Mouse (Mus musculus) embryo, embryonic 9.5 days (tissue): ENCODE measurements at regions not wholly inside any gene's neighbourhood (a gene's known extent, or its start where the extent isn't known, plus 50 kb on each side); places are given as distances from the start of the nearest gene placed in this dataset.

ENCODE experiments used
- DNase-seq: peaks from one replicate; pipeline ENCODE4 v3.0.0-alpha.2; 2017; ENCODE audit errors: extremely low spot score

GRCm38 (mm10) chr15:36945309-36945708, 62.3 kb downstream of the Zfp706 start:
- no peak for DNase-seq

- peak; percentile 14 for DNase-seq
Measured at GRCm38 (mm10) chr15:36944556-36945171, 62.9 kb downstream of the Zfp706 start.

- DNase-seq: no peak
Measured at GRCm38 (mm10) chr15:36943492-36944112, 64.0 kb downstream of the Zfp706 start.

GRCm38 (mm10) chr15:36942261-36942660, 65.3 kb downstream of the Zfp706 start:
- no peak for DNase-seq

- no peak for DNase-seq
Measured at GRCm38 (mm10) chr15:36941741-36942140, 65.8 kb downstream of the Zfp706 start.

- DNase-seq: no peak
Measured at GRCm38 (mm10) chr15:36939608-36940007, 68.0 kb downstream of the Zfp706 start.

- no peak for DNase-seq
Measured at GRCm38 (mm10) chr15:36939153-36939552, 68.4 kb downstream of the Zfp706 start.

GRCm38 (mm10) chr15:36938511-36939150, 68.9 kb downstream of the Zfp706 start:
- peak; percentile 86 for DNase-seq

GRCm38 (mm10) chr15:36937757-36938498, 69.6 kb downstream of the Zfp706 start:
- DNase-seq: no peak

- no peak for DNase-seq
Measured at GRCm38 (mm10) chr15:36937067-36937657, 70.4 kb downstream of the Zfp706 start.

GRCm38 (mm10) chr15:36934801-36935200, 72.8 kb downstream of the Zfp706 start:
- no peak for DNase-seq

GRCm38 (mm10) chr15:36933581-36933991, 74.0 kb downstream of the Zfp706 start:
- DNase-seq: no peak

GRCm38 (mm10) chr15:36931460-36931859, 76.1 kb downstream of the Zfp706 start:
- no peak for DNase-seq

- DNase-seq: no peak
Measured at GRCm38 (mm10) chr15:36930433-36930832, 77.1 kb downstream of the Zfp706 start.

- DNase-seq: no peak
Measured at GRCm38 (mm10) chr15:36929786-36930185, 77.8 kb downstream of the Zfp706 start.

- DNase-seq: no peak
Measured at GRCm38 (mm10) chr15:36929088-36929487, 78.5 kb downstream of the Zfp706 start.

- no peak for DNase-seq
Measured at GRCm38 (mm10) chr15:36928678-36929077, 78.9 kb downstream of the Zfp706 start.

- no peak for DNase-seq
Measured at GRCm38 (mm10) chr15:36927436-36927835, 80.1 kb downstream of the Zfp706 start.

GRCm38 (mm10) chr15:36924171-36924570, 83.4 kb downstream of the Zfp706 start:
- no peak for DNase-seq

GRCm38 (mm10) chr15:36921384-36921783, 86.2 kb downstream of the Zfp706 start:
- DNase-seq: no peak

GRCm38 (mm10) chr15:36920886-36921285, 86.7 kb downstream of the Zfp706 start:
- DNase-seq: no peak

GRCm38 (mm10) chr15:36919704-36920103, 87.9 kb downstream of the Zfp706 start:
- no peak for DNase-seq
